Mouse (Mus musculus) neutrophil, adult 5-6 weeks (primary cell): ENCODE results near the gene March5. TPM values are rescaled to one million over a fixed set of nuclear protein-coding genes. Genes with fewer than 3 reads are reported as not detected.
"Not testable (repeated sequence)": the region's sequence is repeated elsewhere in the genome, so short reads cannot be mapped to it uniquely, and the experiment has no call there.

Experiments
- ATAC-seq: fragments of 151-379, 151-347 bp; 2 replicates; pipeline ENCODE4 v1.8.0; 2017; ENCODE audit warnings: mild to moderate bottlenecking, moderate TSS enrichment; ENCODE audit not compliant: insufficient number of reproducible peaks, poor library complexity, low FRiP score, severe bottlenecking; ENCODE audit errors: extremely low read depth
- total RNA-seq: library from RNA; stranded (forward); fragments of 200-1000 nt; gene quantifications from 2 replicates; pipeline ENCODE4 v1.2.3, GENCODE M21; 2017

The March5 gene
- total RNA-seq, result 60.3 and 63.1 TPM in 2 replicates

GRCm38 (mm10) chr19:37207303-37208175 lies at the start of gene March5:
Gene March5, plus strand, starts transcription at chr19:37207543.
- ATAC-seq, result peak; percentile 83

GRCm38 (mm10) chr19:37172096-37172495 lies 35.2 kb upstream of the March5 start:
- ATAC-seq, result no peak

DNA sequence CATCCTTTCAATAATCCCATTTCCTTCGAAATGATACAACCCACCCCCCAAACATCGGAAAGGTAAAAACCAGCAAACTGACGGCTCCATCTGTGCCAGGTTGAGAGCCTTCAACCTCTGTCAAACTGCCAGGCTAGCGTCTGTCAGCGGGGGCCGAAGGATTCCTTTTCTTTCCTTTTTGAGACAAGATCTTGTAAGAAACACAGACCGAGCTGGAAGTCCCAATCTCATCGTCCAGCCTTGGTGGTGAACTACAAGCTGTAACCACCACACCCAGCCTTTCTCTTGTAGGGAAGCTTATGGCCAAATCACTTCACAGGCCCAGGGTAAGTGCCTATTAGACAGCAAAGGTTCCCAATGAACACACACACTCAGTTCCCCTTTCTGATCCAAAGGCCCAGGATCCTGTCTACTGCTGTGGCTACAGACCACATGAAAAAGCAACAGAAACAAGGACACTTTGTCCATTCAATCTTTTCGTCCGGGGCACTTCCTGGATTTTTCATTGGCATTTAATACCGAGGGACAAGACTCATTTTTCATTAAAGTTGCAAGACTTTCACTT lies 34.7 kb upstream of the March5 start:
- ATAC-seq, result no peak

- ATAC-seq, result no peak
These were observed 33.8 kb upstream of the March5 start for GRCm38 (mm10) chr19:37173331-37174115.

DNA sequence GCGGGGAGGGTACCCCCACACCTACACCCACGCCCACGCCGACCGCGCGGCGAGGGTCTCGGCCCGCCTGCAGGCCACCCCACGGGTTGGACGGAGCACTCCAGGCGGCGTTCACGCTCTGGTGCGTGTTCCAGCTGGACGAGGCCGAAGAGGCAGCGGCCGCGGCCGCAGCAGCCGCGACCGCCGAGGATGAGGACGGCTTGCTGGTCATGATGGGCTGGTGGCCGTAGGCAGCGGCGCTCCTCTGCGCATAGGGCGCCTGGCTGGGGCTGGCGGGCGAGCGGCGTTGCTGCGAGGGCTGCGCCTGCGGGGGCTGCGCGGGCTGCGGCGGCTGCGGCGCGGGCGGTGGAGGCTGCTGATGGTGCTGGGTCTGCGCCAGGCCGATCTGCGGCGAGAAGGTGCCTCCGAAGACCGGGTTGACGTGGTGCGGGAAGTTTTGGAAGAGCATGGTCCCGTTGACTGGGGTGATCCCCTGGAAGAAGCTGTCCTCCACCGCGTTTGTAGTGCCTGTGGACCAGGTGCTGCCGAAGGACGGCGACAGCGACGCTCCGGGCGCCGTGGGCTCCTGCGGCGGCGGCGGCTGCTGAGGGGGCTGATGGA lies 33.1 kb upstream of the March5 start:
- no peak for ATAC-seq

DNA sequence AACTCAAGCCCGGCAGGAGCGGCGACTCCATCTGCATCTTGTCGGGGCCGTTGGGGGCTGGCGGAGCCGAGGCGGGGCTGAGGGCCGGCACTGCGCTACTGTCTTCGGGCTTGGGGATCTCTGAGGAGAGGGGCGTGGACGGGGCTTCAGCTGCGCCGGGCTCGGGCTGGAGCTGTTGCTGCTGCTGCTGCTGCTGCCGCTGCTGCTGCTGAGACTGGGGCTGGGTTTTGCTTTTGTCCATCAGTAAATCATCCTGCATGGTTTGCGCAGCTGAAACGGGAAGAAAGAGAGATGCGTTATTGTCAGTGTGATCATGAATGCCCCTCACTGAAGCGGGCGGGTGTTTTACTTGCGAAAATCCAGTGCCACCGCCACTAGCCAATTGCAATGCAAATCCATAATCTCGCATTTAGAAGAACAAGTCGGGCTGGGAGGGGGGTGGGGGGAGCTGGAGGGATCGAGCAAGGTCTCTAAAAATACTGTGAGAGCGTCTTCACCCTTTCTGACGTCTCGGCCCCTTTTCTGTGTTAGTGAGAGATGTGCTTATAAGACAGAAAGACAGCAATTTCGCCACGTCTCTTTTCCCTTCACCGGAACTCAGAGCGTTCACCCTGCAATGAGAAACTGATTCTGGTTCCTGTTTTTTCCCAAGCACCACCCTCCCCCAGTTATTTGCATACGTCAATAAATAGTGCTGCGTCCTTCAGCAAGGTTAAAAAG lies 32.5 kb upstream of the March5 start:
- ATAC-seq, result peak; percentile 71

GRCm38 (mm10) chr19:37175436-37175805 lies 31.9 kb upstream of the March5 start:
- no peak for ATAC-seq

DNA sequence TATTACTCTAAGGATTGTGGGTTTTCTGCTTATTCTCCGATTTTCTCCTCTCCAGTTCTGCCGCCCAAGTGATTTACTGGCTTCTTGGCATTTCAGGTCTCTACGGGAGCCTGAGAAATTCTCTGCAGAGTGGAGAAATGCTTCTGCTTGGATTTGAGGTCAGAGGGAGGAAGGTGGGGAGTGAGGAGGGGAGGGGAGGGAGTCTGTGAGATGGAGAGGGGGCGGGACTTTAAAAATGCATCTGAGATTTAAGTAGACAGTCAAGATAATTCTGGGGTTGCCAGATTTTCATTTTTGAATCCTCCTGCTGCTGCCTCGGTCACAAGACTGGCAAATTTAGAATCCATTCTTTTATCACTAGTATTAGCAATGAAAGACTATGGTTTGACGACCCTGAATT lies 31.4 kb upstream of the March5 start:
- no peak for ATAC-seq

- no peak for ATAC-seq
These were observed 30.4 kb upstream of the March5 start for GRCm38 (mm10) chr19:37176879-37177462.

DNA sequence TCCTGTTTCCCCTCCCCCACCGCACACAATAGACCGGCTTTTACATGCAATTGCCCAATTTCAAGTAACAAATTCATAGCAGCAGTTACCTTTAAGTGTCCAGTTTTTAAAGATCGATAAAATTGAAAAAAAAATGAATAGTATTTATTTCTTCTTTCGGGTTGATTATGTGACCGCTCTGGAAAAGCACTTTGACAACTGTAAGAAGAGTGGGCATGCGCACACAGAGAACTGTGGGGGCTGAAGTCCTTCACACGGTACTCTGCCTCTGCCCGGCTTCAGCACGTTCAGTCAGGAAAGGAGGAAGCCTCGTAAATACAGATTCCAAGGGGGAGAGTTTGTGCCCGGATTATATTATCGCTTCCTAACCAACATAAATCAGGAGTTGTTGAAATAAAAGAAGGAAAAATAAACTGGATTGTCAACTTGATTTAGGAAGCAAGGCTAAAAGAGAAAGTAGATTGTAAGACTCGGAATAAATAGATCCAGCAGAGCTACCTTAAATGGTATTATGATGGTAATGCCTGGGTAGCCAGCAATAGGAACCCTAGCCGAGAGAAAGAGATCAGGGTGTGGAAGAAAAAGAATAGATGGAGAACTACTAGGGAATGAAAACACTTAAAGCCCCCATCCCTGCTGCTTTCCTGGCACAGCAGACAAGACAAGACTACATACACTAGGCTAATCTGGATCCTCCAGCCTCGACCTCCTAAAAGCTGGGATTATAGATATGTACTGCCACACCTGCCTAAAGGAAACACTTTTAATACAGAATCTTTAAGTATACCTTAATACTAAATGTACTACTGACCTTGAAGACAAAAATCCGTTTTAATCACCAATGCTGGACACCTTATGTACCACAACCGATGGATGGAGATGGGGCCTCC lies 29.3 kb upstream of the March5 start:
- ATAC-seq, result no peak

- ATAC-seq, result no peak
These were observed 18.9 kb upstream of the March5 start for GRCm38 (mm10) chr19:37188366-37188948.

DNA sequence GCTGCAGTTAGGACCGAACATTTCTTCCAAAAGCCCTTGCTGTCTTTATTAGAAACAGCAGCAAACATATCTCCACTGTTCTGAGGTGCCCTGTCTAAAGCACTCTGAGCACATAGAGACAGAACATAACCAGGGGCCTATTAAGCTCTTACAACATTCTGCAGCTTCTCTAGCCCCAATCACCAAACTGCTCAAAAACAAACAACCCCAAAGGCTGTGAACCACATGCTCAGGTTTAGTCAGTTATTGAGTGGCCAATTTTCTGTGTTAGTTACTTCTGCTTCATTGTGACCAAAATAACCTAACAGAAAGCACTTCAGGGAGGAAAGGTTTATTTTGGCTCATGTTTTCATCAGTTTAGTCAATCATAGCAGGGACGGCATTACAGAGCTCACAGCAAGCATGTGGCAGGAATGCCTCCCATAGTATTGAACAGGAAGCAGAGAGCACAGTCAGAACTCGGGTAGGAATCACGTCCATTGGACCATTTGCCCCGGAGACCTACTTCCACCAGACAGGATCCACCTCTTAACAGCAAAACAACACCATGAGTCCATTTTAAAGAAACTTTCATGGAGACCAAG lies 14.8 kb upstream of the March5 start:
- ATAC-seq, result no peak

- no peak for ATAC-seq
These were observed 9.0 kb upstream of the March5 start for GRCm38 (mm10) chr19:37198165-37198880.

- ATAC-seq, result no peak
These were observed 7.5 kb upstream of the March5 start for GRCm38 (mm10) chr19:37199889-37200288.

- ATAC-seq, result no peak
These were observed 4.0 kb upstream of the March5 start for GRCm38 (mm10) chr19:37203371-37203770.

- not testable (repeated sequence) for ATAC-seq
These were observed 2.2 kb upstream of the March5 start for GRCm38 (mm10) chr19:37205155-37205554.
